Mouse (Mus musculus) ES-E14 (cell line): Measurements from ENCODE around the gene Rragd.

Experiments
- CHD2 ChIP-seq: IDR thresholded peaks from 2 replicates; pipeline ENCODE4 v1.6.1; 2014; ENCODE audit warnings: mild to moderate bottlenecking, low read depth, low read length, inconsistent platforms
- HCFC1 ChIP-seq: IDR thresholded peaks from 2 replicates; pipeline ENCODE4 v1.6.1; 2012; ENCODE audit warnings: low read length, inconsistent platforms, borderline replicate concordance; ENCODE audit not compliant: insufficient read depth
- MAFK ChIP-seq: IDR thresholded peaks from 2 replicates; pipeline ENCODE4 v1.6.1; 2014; ENCODE audit warnings: mild to moderate bottlenecking, low read depth, low read length, inconsistent platforms; ENCODE audit not compliant: insufficient read depth
- ZC3H11A ChIP-seq: IDR thresholded peaks from 2 replicates; pipeline ENCODE4 v1.6.1; 2012; ENCODE audit warnings: low read depth, mild to moderate bottlenecking, inconsistent platforms, low read length, borderline replicate concordance

GRCm38 (mm10) chr4:33066223-33066960 is 83.6 kb downstream of the Rragd start:
- TF ChIP-seq ZC3H11A (no peak), CHD2 (no peak), HCFC1 (no peak), MAFK (no peak)
